Mouse (Mus musculus): Measurements from ENCODE around the gene Nfrkb.
A peak's percentile ranks its signal among the peaks of the same experiment; 100 is the strongest.

The Nfrkb gene

DNA sequence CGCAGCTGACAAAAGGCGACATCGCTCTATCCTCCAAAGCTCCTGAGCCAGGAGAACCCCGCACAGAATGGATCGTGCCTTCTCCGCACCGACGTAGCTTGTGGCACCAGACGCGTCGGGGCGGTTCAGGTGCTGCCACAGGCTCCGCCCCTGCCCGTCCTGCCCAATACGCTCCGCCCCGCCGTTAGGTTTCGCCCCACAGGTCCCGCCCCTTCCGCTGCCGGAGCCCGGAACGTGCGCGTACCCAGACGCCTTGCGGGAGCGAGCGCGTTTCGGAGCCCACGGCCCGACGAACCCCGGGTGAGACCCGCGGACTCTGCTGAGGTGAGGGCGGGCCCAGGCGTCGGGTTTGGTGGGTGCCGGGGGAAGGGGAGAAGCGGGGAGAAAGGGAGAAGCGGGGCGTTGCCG lies at the start of gene Nfrkb:
TSS of gene Nfrkb (plus strand) at position 246 of the 408 bp plus-strand sequence.
- peak; percentile 96 for DNase-seq (ENCODE audit: low spot score)

DNA sequence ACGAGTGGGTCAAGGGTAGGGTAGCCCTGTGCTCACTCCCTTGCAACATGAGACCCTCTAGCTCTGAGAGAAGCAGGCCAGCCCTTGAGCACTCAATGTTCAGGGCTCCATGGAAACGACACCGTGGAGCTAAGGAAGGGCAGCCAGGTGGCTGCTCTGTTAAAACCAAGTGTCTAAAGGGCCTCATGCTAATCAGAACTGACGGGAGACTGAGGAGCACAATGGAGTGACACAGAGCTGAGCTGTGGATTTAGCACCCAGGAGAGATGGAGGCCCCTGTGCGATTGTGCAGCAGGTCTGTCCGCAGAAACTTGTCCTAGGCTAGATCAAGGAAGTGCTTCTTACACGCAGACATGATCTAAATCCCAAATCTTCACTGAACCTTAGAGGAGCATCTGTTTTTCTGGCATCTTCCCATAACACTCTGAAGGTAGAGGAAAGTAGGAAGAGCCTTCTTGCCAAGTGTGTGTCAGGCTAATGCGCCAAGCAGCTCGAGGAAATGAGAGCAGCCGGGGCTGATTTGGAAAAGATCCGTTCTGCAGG lies 41.6 kb upstream of the Nfrkb start:
- DNase-seq (ENCODE audit: low spot score) = no peak

DNA sequence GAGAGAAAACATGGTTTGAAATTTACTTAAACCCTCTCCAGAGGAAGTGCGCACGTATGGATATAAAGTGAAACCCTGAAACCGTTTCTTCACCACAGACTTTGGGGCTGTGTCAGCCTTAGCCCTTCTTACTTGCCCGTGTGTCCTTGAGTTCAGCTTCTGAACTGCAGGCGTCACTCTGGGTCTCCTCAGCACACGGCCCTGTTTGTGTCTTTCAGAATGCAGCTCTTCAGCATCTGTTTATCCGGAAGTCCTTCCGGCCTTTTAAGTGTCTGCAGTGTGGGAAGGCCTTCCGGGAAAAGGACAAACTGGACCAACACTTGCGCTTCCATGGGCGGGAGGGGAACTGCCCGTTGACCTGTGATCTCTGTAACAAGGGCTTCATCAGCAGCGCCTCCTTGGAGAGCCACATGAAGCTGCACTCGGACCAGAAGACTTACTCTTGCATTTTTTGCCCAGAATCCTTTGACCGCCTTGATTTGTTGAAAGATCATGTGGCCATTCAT lies 39.4 kb upstream of the Nfrkb start:
- DNase-seq (ENCODE audit: low spot score) = no peak

DNA sequence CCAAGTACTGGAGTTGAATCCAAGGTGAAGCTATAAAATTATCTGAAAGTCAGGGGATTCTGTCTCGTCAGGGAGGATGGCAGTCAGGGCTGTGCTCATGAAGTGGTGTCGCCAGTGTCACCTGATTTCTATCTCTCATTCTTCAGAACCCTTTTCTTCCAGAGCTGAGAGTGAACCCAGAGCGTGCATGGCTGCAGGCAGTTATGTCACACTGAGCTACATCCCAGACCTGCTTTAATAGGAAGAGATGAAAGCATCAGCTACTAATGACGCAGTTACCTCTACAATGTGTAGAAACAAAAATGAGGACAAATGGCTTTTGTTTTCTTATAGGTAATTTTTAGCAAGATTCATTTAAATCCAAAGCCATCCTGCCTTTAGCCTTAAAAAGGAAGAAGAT lies 37.5 kb upstream of the Nfrkb start:
- no peak for DNase-seq (ENCODE audit: low spot score)

DNA sequence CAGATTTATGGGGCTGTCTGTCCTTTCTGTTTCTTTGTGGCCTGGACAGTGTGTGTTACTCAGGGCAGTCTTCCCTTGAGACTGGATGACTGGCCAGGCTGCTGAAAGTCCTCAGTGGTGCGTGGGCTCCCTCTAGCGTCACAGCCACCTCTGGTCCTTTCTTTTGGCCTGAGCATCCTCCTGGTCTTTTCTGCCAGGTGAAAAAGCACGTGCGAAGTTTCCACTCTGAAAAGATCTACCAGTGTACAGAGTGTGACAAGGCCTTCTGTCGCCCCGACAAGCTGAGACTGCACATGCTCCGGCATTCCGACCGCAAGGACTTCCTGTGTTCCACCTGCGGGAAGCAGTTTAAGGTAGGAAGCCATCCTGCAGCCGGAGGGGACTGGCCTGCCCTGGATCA lies 37.1 kb upstream of the Nfrkb start:
- DNase-seq (ENCODE audit: low spot score) = peak; percentile 44

DNA sequence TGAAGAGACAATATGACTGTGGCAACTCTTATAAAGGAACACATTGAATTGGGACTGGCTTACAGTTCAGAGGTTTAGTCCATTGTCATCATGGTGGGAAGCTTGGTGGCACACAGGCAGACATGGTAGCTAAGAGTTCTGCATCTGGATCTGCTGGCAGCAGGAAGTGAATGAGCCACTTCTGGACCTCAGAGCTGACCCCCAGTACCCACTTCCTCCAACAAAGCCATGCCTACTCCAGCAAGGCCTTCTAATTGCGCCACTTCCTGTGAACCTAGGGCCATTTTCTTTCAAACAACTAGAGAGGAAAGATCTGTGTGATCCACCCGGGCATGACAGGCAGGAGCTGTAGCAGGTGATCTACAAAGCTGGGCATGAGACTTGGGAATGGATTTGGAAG lies 33.3 kb upstream of the Nfrkb start:
- DNase-seq (ENCODE audit: low spot score) = no peak

DNA sequence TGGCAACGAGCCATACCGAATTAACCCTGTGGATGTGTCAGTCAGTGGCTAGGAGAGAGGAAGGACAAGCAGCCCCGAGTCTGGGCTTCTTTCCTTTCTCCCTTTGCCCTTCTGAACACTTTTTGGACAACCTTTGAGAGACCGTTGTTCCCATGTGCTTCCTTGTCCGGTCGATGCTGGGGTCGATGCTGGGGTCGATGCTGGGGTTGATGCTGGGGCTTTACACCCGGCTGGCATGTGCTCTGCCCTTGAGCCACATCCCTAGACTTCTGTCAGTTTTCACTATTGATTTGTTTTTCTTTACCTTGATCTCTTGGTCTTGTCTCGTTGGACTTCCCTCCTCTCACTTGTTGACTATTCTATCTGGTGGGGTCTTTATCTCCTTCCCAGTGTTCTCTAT lies 32.5 kb upstream of the Nfrkb start:
- no peak for DNase-seq (ENCODE audit: low spot score)

DNA sequence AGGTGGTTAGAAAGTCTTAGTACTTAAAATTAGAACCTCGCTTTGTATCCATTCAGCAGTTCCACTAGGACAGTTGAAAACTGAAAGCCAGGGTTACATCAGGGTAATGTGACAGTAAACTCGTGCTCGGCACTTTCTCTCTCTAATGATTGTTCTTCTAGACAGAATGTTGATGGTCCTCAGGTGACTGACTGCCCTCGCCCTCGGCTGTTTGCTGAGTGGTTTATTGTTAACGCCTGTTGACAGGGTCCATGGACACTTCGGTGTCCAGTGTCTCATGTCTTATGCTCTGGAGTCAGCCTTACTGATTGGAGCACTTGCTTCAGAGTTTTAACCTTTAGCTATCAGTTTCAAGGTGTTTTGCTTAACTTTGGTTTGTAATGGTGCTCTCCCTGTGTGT lies 31.9 kb upstream of the Nfrkb start:
- DNase-seq (ENCODE audit: low spot score) = no peak

DNA sequence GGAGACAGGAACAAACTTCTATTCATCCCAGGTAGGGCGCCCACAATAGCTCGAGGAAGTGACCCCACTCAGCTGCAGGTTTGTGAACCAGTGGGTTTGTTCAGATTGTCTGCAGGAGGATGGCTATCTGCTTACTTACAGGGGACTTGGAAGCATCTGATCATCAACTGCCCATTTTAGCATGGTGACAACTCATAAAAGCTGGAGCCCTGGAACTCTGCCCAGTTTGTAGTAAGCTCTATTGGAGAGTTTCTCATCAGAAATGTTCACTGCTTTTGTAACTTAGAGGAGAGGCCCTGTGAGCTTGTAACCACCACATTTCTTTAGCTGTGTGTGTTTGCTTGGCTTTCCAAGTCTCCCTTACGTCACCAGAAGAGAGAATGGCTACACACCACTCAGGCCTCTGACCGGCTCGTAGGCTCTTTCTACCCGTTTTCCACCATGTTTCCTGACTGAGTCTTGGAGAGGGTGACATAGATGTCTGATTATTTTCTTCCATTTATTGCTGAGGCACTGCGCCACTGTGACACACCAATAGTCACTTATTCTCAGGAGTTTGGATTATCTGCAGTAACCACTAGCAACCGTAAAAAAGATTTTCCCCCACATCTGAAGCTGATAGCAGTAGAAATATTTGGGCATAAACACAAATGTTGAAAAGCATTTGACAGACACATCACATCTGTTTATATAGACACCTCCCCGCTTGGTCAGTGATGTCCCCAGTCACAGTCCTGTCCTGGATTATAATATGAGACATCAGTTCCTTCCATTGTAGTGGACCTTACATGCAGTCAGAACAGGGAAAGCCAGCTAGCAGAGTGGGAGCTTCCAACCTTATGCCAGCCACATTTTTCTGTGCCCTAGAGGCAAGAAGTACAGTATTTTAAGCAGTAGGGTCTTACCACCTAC lies 22.0 kb upstream of the Nfrkb start:
- no peak for DNase-seq (ENCODE audit: low spot score)

DNA sequence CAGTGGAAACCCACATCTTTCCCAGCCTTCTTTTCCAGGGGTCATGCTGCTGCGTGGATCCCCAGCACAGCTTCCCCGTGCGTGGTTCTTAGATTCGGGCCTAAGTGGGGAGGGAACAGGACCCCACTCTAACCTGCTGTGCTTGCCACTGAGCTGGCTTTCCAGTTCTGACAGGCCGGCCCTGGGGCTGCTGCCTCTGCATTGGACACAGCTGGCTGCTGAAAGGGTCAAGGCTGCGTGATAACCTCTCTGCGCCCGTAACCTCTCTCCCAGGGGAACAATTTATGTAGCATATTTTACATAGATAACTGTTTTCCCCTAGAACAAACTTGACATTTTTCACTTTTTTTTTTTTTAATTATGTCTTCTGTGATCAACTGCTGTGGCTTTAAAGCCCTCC lies 20.9 kb upstream of the Nfrkb start:
- DNase-seq (ENCODE audit: low spot score) = no peak

DNA sequence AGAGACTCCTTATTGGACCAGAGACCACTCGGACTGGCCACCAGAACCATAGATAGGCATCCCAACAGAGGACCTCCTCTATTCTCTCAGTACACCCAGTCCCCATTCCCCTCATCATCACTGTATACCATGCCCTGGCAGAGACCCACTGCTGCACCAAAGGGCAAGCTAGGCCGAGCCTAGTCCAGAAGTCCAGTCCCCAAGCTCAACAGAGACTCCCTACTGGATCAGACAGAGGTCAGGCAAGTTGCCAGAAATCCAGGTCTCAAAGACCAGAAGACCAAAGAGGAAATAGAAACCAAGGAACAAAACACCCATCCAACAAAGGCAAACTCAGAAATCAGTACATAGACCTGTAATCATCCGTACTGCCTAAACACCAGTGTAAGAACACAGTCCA lies 14.3 kb upstream of the Nfrkb start:
- DNase-seq (ENCODE audit: low spot score) = no peak

DNA sequence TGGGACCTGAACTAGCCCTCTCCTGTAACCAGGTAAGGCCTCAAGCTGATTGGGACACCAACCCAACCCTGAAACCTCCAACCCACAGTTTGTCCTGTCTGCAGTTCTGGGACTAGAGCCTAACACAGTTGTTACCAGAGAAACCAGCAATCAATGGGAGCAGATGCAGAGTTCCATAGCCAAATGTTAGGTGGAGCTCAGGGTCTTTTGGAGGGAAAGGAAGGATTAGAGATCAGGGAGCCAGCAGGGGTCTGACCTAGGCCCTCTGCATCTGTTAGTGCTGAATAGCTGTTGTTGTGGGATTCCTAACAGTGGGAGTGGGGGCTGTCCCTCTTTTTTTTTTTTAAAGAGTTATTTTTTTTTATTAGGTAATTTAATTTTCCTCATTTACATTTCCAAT lies 9.3 kb upstream of the Nfrkb start:
- no peak for DNase-seq (ENCODE audit: low spot score)

DNA sequence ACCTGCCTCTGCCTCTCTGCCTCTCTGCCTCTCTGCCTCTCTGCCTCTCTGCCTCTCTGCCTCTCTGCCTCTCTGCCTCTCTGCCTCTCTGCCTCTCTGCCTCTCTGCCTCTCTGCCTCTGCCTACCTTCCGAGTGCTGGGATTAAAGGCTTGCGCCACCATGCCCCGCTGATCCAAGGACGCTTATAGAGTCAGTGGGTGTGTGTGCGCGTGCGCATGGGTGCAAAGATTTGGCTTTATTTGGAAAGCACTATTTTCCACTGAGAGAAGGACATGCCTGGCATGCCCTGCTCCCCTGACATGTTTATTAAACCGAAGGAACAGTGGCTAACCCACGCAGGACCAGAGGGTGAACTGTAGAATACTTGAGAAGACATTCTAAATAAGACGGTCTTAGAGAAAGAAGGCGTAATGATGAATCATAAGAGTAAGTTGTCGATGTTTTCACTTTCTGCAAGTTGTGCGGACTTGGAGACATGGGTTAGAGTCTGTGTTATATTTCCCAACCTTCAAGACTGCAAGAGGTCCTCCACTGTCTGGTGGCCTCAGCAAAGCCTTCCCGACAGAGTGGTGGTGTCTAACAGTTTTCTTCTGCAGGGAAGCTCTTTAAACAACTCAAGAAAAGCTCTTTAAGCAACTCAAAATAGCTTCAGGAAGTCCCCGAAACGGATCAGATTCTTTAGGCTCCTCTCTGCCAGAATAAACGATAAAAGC lies 1.0 kb upstream of the Nfrkb start:
- DNase-seq (ENCODE audit: low spot score) = no peak

DNA sequence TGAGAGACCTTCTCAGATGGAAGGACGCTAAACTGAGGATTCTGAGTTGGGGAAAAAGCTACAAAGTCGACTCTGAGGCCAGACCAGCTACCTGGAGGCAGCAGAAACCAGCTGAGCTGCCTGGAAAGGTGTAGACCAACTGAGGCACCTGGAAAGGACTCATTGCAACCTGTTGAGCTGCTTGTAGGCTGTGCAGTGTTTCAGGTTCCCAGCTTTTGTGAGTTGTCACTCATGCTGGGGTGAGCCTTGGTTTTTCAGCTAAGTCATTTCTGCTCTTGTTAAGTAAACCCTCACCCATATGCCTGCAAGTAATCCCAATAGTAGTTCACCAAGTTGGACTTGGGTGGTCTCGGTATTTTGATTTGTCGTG lies 507 bp upstream of the Nfrkb start:
- no peak for DNase-seq (ENCODE audit: low spot score)

DNA sequence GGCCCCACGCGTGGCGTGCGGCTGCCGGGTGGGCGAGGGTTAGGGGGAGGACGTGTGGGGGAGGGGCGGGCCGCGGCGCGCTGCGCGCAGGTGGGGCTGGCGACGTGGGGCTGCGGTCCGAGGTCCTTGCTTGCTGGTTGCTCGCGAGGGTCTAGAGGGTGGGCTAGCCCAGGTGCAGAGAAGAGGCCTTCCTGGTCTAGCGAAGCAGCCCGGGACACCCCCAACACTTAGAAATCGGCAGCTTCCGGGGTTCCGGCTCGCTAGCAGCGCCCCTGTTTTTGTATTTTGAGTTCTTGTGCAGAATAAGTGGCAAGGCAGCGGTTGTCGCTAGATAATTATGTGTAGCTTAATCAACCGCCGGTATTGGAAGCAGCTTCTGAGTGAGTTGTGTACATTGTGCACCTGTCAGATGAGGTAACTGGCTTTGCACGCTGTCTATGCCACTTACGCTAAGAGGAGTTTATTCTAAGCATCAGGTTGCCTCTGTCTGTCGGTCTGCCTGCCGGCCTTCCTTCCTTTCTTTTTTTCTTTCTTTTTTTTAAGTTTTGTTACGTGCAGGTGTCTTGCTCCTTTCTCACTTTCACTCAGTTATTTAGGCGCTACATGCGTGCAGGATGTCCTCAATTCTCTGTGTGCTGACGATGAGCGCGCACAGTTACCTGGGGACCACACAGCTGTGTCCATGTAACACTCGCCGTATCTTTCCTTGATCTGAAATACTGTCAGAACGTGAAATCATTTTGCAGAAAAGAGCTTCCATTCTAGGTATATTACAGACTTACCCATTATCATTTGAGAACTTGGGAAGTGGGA lies 582 bp downstream of the Nfrkb start:
- peak; percentile 60 for DNase-seq (ENCODE audit: low spot score)

DNA sequence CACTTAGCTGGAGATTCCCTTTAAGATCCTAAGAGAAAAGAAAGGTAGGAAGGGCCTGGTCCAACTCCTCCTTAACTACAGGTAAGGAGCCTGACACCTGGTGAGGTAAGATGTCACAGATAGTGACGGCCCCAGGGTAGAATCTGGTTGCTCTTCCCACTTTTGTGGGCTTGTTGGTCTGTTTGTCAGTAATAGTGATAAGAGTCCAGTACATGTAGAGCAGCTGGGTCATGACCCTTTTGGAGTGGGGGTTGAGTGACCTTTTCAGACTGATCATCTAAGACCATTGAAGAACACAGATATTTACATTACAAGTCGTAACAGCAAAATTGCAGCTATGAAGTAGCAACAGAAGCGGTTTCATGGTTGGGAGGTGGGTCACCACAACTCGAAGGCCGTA lies 1.2 kb downstream of the Nfrkb start:
- DNase-seq (ENCODE audit: low spot score) = no peak

DNA sequence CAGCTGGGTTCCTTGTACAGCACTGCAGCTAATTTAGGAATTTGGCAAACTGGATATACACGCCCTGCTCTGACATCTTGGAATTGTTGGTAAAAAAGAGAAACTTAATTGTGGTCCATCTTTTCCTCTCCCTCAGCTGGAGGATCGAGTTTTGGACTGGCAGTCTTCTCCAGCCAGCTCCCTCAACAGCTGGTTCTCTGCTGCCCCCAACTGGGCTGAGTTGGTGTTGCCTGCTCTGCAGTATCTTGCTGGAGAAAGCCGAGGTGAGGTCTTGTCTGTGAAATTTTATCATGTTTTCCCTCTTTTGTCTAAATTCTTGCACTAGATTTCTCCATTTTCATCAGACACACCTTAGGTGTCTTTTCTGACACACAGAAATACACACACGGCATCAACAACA lies 14.4 kb downstream of the Nfrkb start:
- DNase-seq (ENCODE audit: low spot score) = peak; percentile 48

DNA sequence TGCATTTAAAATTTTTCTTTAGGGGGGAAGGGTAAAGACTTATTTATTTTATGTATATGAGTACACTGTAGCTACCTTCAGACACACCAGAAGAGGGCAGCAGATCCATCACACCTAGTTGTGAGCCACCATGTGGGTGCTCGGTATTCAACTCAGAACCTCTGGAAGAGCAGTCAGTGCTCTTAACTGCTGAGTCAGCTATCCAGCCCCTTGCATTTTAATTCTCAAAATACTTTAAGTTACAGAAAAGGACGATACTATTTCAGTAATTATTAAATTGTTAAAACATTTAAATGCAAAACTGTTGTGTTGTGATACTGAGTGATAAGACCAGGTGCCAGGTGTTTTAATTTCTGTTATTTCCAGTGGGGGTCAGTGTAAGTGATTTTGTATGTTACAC lies 18.3 kb downstream of the Nfrkb start:
- no peak for DNase-seq (ENCODE audit: low spot score)

DNA sequence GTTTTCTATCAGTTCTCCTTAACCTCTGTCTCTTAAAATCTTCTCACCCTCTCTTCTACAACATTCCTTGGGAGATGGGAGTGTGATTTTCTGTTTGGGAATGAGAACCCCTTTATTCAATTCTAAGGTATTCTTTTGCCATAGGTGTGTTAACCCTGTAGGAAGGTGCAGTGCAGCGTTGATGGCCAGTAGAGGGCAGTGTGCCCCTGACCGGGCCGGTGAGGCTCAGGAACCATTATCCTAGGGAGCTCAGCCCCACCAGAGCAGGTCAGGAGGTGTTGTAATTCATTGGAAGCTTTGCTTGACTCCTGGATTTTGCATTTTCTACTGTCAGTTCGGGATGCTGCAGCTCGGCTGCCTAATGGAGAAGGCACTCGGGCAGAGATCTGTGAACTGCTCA lies 19.2 kb downstream of the Nfrkb start:
- no peak for DNase-seq (ENCODE audit: low spot score)

DNA sequence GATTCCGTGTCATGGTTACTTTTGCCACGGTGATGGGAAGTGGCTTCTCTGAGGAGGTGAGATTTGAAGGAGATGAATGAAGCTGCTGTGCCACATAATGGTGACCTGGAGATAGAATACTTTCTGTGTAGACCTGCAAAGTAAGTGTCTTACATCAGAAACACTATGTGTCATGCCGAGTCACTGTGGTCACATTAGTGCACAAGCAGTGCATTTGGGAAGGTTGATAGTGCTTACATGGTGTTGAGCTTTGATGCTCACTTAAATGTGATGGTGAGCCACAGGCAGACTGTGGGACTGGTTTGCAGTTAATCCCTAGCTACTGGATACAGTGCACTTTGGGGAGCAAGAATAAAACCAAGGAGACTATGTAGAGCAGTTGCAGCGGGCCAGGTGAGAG lies 26.2 kb downstream of the Nfrkb start:
- DNase-seq (ENCODE audit: low spot score) = no peak

DNA sequence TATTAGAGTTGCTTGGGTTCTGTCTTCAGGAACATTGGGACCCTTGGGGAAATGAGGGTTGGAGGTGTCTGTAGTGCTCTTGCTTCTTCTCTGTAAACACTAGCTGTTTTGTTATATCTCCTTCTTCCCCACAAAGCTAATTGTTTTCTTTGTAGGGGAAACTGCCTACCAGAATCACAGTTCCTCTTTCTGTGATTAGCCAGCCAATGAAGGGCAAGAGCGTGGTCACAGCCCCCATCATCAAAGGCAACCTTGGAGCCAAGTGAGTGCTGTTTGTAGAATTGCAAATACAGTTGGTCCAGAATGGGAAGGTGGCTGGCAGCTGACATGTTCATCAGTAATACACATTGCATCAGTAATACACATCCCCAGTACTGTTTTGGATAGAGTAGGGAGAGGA lies 32.8 kb downstream of the Nfrkb start:
- DNase-seq (ENCODE audit: low spot score) = no peak

DNA sequence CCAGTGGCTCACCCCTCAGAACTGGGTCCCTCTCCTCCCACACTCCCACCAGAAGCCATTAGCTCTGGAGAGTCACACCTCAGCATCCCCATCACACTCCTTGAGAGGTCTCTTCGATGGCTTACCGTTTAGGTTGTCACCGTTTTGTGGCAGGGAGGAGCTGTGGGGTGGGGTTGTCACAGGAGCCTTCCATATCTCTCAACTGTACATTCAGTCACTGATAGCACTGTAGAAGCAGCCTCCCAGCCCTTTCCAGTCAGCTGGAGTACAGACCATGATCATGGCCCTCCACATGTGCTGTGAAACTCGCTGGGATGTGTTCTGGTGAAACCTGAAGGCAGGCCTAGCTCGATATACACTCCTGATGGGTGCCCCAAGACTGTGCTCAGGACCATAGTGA lies 36.2 kb downstream of the Nfrkb start:
- no peak for DNase-seq (ENCODE audit: low spot score)

Data from T-cell, adult 2 months (primary cell).